Mouse (Mus musculus): Measurements from ENCODE around the gene Gm20696. TPM values are rescaled to one million over a fixed set of nuclear protein-coding genes. Genes with fewer than 3 reads are reported as not detected.

Gm20696 gene
- total RNA-seq, 1 experiment from 2014 or later = 6.0 TPM

DNA sequence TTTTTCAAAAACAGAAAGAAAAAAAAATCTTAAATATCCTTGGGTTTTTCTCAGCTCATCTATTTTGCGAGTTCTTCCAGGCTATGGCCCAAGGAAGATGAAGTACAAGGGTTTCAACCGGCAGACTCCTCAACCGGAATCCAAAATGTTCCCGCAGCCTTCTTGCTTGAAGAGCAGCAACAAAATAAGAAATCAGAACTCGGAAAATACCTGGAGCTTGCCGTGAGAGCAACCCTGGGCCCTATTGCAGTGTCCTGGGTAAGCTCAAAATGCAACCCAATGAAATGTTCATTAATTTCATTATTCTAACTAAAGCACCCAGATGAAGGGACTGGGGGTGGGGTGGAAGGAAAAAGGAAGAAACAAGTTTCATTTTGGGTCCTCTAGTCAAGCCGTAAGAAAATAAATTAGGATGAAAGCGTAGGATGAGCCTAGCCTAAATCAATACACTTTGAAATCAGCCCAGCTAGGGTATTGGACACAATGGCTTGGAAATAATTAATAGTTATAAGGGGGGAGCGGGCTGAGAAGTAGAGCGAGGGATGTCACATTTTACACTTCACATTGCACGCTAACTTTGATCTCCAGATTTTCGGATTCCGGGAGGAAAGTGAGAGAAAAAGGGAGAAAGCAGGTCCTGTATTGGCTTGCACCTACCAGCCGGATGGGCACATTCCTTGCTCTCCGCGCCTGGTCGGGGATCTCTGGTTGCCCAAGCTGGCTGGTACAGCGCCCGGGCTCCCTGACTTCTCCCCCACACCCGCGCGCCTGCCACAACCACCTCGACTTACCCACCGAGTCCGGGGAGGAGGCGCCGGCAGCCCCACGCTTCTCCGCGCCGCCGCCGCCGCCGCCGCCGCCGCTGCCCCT lies 146.6 kb downstream of the Gm20696 start:
- DNase-seq = peak; percentile 54

GRCm38 (mm10) chr6:99519052-99519451 lies 147.5 kb downstream of the Gm20696 start:
- no peak for DNase-seq

DNA sequence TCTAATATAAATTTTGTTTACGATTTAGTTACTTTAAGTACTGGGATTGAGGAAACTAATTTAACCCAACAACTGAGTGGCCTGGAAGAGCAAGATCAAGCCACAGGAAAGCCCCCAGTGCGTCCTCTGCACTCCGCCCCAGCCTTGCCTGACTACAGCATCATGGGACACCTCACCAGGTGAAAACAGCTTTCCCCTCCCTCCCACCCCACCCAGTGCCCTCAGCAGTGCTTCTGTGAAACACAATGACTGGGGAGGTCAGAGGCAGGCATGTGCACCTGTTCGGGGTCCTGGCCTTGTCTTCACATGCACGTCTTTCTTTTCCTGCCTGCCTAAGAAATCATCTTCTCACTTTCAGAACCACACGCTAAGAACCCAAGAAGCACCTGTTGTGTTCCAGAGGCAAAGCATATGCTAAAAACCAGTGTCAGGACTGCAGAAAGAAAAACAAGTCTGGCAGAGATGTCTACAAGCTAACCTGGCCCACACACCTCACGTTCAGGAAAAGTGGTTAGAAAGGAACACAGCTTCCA lies 150.9 kb downstream of the Gm20696 start:
- no peak for DNase-seq

- DNase-seq = no peak
Observed at GRCm38 (mm10) chr6:99511862-99512261, 154.7 kb downstream of the Gm20696 start.

GRCm38 (mm10) chr6:99509189-99509592 lies 157.4 kb downstream of the Gm20696 start:
- no peak for DNase-seq

DNA sequence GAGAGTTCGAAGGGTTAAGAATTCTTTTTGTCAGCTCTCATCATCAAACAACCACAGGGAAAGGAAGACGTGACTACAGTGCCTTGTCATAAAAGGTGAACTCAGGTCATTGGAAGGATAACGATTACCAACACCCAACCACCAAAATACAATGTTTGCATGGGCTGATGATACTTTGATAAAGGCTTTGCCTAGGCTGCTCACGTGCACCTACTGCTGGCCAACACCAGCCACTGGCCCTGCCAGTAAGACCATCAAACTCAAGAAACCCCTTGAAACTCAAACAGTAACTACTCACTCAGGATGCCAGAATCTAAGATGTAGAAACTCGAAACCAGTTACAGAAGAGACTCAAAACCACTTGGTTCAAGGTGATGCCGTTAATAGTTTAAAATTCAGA lies 159.8 kb downstream of the Gm20696 start:
- DNase-seq = no peak

- no peak for DNase-seq
Observed at GRCm38 (mm10) chr6:99503741-99504140, 162.9 kb downstream of the Gm20696 start.

DNA sequence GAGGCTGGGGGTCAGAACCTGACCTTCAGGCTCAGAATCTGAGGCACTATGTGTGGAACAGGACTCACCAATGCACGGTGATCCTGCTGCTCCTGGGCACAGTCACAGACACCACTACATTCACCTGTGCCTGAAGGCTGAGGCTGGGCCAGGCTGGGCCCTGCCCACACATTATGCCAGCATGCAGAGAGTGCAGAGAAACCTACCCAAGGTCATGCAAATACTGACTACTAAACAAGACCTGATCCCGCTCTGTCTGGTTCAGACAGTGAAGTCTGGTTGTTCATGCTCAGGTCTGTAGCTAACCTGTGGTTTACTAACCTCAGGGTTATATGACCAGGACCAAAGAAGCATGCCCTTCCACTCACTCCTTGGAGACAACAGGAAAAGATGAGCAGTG lies 163.9 kb downstream of the Gm20696 start:
- no peak for DNase-seq

- DNase-seq = no peak
Observed at GRCm38 (mm10) chr6:99502314-99502713, 164.3 kb downstream of the Gm20696 start.

DNA sequence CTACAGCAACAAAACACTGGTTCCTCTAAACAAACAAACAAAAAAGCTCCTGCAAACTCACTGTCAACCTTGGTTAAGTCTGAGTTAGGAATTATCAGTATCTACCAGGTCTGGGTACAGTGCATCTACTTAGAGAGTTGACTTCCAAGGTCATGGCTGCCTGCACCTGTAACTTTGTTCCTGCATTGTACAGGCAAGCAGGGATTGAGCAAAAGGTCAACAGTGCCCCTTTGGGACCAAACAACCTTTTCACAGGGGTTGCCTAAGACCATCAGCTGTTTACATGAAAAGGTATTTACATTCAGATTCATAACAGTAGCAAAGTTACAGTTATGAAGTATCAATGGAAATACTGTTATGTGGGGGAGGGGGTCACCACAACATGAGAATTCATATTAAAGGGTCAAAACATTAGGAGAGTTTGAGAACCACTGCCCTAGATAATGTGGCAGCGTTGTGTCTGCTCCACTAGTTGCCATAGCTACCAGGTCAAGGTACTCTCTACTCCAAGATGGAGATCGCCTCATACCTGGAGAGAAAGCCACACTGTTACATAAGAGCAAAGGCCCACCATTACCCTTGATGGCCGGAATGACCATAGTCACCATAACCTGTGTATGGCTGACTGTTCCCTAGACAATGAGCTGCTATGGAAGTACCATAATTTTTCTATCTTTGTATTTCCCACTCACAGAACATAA lies 165.9 kb downstream of the Gm20696 start:
- no peak for DNase-seq

DNA sequence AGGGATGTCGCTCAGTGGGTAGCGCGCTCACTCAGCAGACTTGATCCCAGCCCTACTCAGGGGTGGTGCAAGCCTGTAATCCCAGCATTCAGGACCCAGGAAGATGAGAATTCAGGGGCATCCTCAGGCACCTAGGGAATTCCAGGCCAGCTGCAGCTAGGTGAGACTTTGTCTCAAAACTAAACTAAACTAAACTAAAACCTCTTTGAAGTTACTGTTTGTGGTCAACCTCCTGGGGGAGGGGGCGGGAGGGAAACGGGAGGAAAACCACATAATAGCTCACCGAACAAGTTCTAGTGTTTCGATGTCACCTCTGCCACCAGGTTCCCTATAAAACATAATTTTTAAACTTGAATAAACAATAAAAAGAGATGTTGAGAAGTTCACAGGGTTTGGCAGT lies 168.5 kb downstream of the Gm20696 start:
- no peak for DNase-seq

GRCm38 (mm10) chr6:99496114-99496513 lies 170.5 kb downstream of the Gm20696 start:
- no peak for DNase-seq

GRCm38 (mm10) chr6:99492937-99493336 lies 173.7 kb downstream of the Gm20696 start:
- no peak for DNase-seq

DNA sequence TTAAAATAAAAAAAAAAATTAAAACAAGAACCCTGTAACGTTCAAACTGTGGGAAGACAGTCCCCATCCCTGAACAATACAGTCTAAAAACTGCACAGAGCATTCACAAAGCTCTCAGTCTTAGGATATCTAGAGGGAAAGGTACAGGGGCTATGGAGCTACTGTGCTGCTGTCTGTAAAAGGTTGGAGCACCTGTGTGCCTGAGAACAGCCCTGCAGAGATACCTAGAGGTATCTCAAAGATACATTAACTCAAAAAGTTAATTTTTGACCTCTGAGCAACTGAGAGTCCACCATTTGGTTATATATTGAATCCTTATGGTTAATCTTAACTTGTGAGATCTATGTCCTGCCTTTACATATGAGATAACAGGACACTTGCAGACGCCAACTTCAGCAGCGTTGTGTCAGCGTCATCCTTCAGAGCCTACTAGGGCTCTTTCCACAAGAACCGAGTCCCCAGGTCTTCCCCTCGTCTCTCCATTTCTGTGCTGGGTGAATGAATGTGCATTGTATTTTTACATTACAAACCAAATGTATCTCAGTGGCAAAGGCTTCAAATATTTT lies 174.5 kb downstream of the Gm20696 start:
- DNase-seq = no peak

GRCm38 (mm10) chr6:99491146-99491545 lies 175.5 kb downstream of the Gm20696 start:
- DNase-seq = no peak

DNA sequence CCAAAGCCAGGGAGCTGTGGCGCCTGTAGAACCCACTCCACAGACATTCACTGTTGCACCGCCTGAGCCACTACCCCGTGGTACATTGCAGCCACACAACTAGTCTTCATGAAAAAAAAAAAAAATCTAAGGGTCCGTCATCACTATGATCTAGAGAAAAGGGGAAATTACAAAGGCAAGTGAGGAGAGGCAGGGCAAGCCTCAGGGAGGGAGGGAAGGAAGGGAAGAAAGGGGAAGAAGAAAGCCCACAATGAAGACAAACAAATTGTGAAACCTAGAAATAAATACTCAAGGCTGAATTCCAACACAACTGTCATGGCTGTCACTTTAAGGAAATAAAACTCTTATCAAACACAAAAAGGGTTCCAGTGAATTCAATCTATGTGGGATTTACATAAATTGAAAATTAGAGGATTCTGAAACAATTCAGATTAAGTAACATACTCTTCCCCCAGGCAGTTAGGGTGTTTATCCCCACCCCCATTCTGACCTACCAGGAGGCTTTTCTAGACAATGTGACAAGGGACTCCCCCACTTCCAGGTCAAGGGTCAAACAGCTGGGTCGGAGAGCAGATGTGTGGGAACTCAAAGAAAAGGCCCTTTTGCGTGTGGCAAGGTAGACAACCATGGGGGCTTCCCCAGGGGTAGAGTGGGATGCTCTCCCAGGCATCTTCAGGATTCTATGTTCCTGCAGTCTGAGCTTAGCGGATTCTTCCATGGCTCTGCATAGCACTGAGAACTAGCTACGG lies 176.5 kb downstream of the Gm20696 start:
- no peak for DNase-seq

- no peak for DNase-seq
Observed at GRCm38 (mm10) chr6:99489423-99489822, 177.2 kb downstream of the Gm20696 start.

DNA sequence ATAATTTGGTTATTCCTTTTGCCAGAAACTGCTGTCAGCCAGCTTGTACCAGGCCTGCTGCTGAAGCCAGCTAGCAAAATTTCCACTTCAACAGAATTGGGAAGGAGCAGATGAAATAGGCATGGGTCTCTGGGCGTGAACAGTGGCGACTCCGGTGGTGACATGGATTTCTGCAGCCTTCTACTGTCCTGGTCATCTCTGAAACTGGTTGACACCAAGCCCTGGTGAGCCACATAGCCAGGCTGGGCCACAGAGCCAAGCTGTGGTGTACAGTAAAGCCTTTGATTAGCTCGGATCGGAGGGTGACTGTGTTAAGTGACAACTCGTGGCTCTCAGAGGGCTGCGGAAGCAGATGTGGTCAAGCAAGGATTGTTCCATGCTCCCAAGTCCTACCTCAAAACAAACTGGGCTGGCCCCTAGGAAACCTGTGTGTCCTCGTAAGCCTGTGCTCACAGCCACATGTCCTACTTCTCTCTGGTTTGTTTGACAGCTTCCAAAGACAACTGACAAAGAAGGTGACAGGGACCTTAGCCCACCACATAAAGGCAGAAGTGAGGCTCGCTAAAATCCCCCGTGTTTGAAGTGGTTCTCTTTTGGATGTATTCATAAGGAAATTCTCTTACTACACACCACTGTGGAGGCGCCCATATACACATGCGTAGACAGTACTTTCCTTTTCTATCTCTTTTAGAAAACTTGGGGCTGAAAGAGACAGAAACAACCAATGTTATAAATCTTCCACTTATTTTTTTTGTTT lies 180.5 kb downstream of the Gm20696 start:
- DNase-seq = no peak

DNA sequence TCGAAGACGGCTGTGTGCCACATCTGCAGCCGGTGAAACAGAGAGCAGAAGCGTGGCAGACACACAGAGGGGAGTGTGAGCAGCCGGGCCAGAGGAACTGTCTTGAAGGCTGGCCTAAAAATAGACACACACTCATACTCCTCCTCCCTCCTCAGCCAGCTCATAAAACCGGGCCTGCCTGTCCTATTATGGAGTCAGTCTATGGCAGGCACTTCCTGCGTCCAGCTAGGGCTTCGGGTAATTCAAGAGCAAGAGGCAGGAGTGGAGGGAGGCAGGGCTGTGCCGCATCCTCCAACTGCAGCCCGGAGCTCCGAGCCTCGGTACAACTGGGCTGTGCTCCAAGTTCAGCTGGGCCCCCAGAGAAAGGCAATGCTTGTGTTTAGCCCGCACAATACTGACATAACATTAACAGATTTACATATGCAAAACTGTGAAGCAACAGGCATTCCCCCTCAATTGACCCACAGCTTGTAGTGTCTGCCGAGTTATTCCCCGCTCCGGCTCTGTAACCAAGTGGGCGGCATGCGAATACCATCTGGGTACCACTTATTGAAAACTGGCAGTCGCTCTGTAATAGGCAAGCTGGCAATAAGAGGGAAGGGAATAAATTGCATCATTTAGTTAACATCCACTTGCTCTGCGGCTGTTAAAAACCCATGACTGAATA lies 181.2 kb downstream of the Gm20696 start:
- DNase-seq = peak; percentile 43

DNA sequence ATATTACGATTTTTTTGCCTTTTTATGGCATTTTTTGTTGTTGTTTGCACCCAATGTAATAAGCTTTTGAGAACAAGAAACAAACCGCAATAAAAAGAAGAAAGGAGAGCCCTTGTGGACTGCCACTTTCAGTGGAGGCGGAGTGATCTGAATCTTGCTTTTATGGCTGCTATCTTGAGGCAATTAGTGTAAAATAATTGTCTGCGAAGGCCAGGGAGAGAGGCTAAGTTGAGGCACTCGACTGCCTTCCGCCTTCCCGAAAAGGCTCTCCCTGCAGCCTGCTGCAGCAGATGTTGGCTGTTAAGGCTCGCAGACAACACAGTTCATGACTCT lies 181.7 kb downstream of the Gm20696 start:
- DNase-seq = no peak

DNA sequence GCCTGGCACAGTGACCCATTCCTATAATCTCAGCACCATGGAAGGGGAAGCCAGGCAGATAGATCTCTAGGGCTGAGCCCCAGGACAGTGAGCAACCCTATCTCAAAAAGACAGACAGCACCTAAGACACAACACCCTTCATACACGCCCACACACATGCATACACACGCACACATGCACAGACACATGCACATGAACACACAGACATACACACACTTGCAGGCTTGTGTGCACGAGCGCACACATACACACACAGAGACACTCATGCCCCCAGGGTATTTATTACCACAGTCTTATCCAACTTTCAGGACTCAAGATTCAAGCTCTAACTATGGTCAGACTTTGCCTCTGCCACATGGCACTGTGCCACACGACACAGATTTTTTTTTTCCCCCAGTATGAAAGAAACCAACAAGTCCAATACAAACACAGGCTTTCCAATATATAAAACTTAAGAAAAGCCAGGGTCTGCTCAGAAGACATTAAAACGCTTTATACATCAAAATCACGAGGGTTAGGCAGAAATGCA lies 182.3 kb downstream of the Gm20696 start:
- DNase-seq = no peak

Data from adrenal gland, postnatal 25 days (tissue).